Mouse (Mus musculus): ENCODE data around the gene Tob1. TPM values are rescaled to one million over a fixed set of nuclear protein-coding genes. Genes with fewer than 3 reads are reported as not detected.

The Tob1 gene
- polyA plus RNA-seq, 1 experiment from 2014 or later, result 33.1 TPM

DNA sequence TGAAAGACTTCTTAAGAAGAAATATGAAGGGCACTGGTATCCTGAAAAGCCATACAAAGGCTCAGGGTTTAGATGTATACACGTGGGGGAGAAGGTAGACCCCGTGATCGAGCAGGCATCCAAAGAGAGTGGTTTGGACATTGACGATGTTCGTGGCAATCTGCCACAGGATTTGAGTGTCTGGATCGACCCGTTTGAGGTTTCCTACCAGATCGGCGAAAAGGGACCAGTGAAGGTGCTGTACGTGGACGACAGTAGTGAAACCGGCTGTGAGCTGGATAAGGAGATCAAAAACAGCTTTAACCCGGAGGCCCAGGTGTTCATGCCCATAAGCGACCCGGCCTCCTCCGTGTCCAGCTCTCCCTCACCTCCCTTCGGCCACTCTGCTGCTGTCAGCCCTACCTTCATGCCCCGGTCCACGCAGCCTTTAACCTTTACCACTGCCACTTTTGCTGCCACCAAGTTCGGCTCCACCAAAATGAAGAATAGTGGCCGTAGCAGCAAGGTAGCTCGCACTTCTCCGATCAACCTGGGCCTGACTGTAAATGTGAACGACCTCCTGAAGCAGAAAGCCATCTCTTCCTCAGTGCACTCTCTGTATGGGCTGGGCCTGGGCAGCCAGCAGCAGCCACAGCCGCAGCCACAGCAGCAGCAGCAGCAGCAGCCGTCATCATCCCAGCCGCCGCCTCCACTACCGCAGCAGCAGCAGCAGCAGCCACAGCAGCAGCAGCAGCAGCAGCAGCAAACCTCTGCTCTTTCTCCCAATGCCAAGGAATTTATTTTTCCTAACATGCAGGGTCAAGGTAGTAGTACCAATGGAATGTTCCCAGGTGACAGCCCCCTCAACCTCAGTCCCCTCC, 2.7 kb downstream of the Tob1 start:
- Histone ChIP-seq H3K36me3 (ENCODE audit: control insufficient read depth, insufficient read depth, low read length) (peaks cover 6% of the 10 kb centered on the region; the same call in 1 of the 2 replicates), H3K4me2 (no peak overlapping the region), H3K4me1 (ENCODE audit: control insufficient read depth, insufficient read depth, low read length) (peaks cover 17% of the 10 kb centered on the region), H3K9me3 (ENCODE audit: control insufficient read depth, low read length) (no peaks in the 10 kb centered on the region), H3K27me3 (ENCODE audit: control insufficient read depth, insufficient read depth, low read length) (no peaks in the 10 kb centered on the region), H3K9ac (ENCODE audit: low read length) (no peak overlapping the region), H3K4me3 (ENCODE audit: low read depth, low read length) (no peak overlapping the region), H3K27ac (ENCODE audit: low read depth, low read length) (no peak overlapping the region)
- no peak for DNase-seq (ENCODE audit: low spot score, missing footprints)
- no peak for ATAC-seq (ENCODE audit: low FRiP score)
- 92% methylated on average over 29 of the region's 29 CpGs for WGBS

DNA sequence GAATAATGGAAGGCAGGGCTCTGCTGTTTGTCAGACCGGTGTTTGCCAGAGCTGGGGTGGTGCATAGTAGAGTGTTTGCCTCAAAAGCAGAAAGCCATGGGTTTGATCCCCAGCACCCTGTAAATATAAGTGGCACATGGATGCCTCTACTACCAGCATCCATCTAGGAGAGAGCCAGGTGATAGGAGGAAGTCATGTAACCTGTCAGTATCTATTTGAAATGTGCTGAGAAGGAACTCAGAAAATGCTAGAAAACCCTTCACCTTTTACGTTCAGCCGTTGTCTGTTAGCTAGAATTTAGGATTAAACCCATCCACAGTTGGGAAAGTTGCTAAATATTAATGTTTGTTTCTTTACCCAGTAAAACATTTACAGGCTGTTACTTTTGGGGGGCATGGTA, 4.3 kb downstream of the Tob1 start:
- Histone ChIP-seq H3K4me2 (no peak overlapping the region), H3K36me3 (ENCODE audit: control insufficient read depth, insufficient read depth, low read length) (peaks cover 6% of the 10 kb centered on the region; the same call in 1 of the 2 replicates)

DNA sequence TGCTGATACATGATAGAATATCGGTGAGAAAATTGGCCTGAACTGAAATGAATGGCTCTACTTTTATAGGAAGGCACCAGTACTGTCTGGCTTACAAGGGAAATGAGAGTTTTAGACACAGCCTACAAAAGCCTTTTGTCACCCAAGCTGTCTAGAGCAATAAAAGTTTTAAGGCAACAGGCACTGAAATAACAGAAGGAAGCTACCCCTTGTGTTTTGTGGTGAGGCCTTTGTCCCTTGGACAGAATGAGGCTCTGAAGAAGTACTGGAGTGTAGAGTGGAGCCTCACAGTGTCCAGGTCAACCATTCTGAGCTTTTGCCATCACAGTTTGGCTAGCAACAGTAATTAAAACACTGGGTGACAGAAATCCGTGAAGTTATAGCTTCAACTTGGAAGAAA, 5.0 kb downstream of the Tob1 start:
- ATAC-seq (ENCODE audit: low FRiP score), result no peak

More for the DNA sequence above, 4.3 kb downstream of the Tob1 start:
- Histone ChIP-seq H3K9me3 (ENCODE audit: control insufficient read depth, low read length) (no peaks in the 10 kb centered on the region), H3K27me3 (ENCODE audit: control insufficient read depth, insufficient read depth, low read length) (no peaks in the 10 kb centered on the region), H3K27ac (ENCODE audit: low read depth, low read length) (no peak overlapping the region), H3K9ac (ENCODE audit: low read length) (no peak overlapping the region), H3K4me3 (ENCODE audit: low read depth, low read length) (no peak overlapping the region), H3K4me1 (ENCODE audit: control insufficient read depth, insufficient read depth, low read length) (peaks cover 13% of the 10 kb centered on the region)
- no peak for ATAC-seq (ENCODE audit: low FRiP score)
- DNase-seq (ENCODE audit: low spot score, missing footprints), result no peak
- WGBS, result 85% methylated on average over 3 of the region's 3 CpGs

DNA sequence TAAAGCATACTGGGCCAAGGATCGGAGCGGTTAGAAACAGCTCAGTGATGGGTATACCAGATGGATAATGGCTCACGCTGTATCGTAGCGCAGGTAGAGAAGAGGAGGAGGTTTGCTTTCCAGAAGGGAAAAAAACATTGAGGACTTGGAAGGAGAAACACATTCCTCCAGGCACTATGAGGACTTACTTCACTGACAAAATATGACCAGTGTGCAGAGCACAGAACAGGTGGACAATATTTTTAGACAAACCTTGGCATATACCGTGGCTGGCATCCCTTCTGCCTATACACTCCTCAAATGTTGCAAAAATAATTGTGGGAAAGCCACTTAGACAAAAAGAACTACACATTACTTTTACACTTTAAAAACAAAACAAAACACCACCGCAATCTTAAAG, 10.0 kb downstream of the Tob1 start:
- peaks cover 2% of the 10 kb centered on the region; the same call in 1 of the 2 replicates for H3K4me1 ChIP-seq (ENCODE audit: control insufficient read depth, insufficient read depth, low read length)
- no peaks in the 10 kb centered on the region for H3K27me3 ChIP-seq (ENCODE audit: control insufficient read depth, insufficient read depth, low read length)
- no peak overlapping the region for H3K27ac ChIP-seq (ENCODE audit: low read depth, low read length)
- no peak overlapping the region for H3K4me2 ChIP-seq
- DNase-seq (ENCODE audit: low spot score, missing footprints), result no peak
- H3K9me3 ChIP-seq (ENCODE audit: control insufficient read depth, low read length), result no peaks in the 10 kb centered on the region
- no peaks in the 10 kb centered on the region for H3K36me3 ChIP-seq (ENCODE audit: control insufficient read depth, insufficient read depth, low read length)
- no peak overlapping the region for H3K4me3 ChIP-seq (ENCODE audit: low read depth, low read length)
- 92% methylated on average over 7 of the region's 7 CpGs for WGBS
- H3K9ac ChIP-seq (ENCODE audit: low read length), result no peak overlapping the region
- ATAC-seq (ENCODE audit: low FRiP score), result no peak

More for the DNA sequence above, 5.0 kb downstream of the Tob1 start:
- H3K9ac ChIP-seq (ENCODE audit: low read length), result no peak overlapping the region
- H3K4me1 ChIP-seq (ENCODE audit: control insufficient read depth, insufficient read depth, low read length), result peaks cover 13% of the 10 kb centered on the region
- peaks cover 6% of the 10 kb centered on the region; the same call in 1 of the 2 replicates for H3K36me3 ChIP-seq (ENCODE audit: control insufficient read depth, insufficient read depth, low read length)
- H3K9me3 ChIP-seq (ENCODE audit: control insufficient read depth, low read length), result no peaks in the 10 kb centered on the region
- H3K27me3 ChIP-seq (ENCODE audit: control insufficient read depth, insufficient read depth, low read length), result no peaks in the 10 kb centered on the region
- 37% methylated on average over 2 of the region's 2 CpGs for WGBS
- H3K4me2 ChIP-seq, result no peak overlapping the region
- no peak for DNase-seq (ENCODE audit: low spot score, missing footprints)
- peak overlapping the region; percentile 26; the same call in 1 of the 2 replicates for H3K27ac ChIP-seq (ENCODE audit: low read depth, low read length)
- H3K4me3 ChIP-seq (ENCODE audit: low read depth, low read length), result no peak overlapping the region

DNA sequence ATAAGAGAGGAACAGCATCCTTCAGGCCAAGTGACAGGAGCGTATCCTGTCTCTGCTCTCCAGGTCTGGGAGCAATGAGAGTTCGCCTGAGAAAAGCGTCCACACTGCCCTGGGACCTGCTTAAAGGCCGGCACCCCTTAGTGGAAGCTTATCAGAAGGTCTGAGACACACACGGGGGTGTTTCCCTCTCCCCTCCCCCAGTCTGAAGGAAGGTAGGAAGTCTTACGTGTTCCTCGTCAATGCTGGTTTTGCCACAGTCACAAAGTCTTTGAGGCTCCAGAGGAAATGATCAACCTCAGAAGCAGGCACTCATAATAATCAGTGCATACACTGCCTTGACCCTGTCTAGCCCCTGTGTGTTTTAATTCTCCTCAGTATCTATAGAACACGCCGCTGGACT, 12.3 kb downstream of the Tob1 start:
- peaks cover 5% of the 10 kb centered on the region for H3K4me1 ChIP-seq (ENCODE audit: control insufficient read depth, insufficient read depth, low read length)
- H3K4me2 ChIP-seq, result no peak overlapping the region
- no peaks in the 10 kb centered on the region for H3K27me3 ChIP-seq (ENCODE audit: control insufficient read depth, insufficient read depth, low read length)
- WGBS, result 86% methylated on average over 9 of the region's 9 CpGs
- H3K9me3 ChIP-seq (ENCODE audit: control insufficient read depth, low read length), result no peaks in the 10 kb centered on the region
- ATAC-seq (ENCODE audit: low FRiP score), result no peak
- H3K36me3 ChIP-seq (ENCODE audit: control insufficient read depth, insufficient read depth, low read length), result no peaks in the 10 kb centered on the region
- no peak overlapping the region for H3K9ac ChIP-seq (ENCODE audit: low read length)
- H3K4me3 ChIP-seq (ENCODE audit: low read depth, low read length), result no peak overlapping the region
- H3K27ac ChIP-seq (ENCODE audit: low read depth, low read length), result no peak overlapping the region
- DNase-seq (ENCODE audit: low spot score, missing footprints), result no peak

DNA sequence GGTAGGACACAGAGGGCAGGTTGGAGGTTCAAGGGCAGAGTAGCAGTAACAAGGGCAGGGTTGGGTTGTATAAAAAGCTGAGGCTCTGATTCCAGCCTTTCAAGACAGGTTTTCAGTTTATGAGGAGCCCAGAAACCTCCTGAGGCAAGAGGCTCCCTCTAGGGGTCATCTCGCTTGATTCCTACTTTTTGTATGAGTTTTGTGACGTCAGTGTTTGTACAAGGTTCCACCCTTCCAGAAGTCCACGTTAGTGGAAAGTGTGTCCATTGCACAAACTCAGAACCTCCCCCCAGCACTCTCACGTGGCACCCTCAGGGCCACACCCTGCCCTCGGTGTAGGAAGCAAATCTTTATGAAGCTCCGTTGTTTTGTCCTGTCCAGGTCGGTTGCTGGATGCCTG, 14.7 kb downstream of the Tob1 start:
- WGBS, result 47% methylated on average over 7 of the region's 7 CpGs
- no peak overlapping the region for H3K27ac ChIP-seq (ENCODE audit: low read depth, low read length)
- ATAC-seq (ENCODE audit: low FRiP score), result no peak; the same call in 1 of the 2 replicates
- no peak for DNase-seq (ENCODE audit: low spot score, missing footprints)
- H3K36me3 ChIP-seq (ENCODE audit: control insufficient read depth, insufficient read depth, low read length), result no peaks in the 10 kb centered on the region
- peaks cover 5% of the 10 kb centered on the region for H3K4me1 ChIP-seq (ENCODE audit: control insufficient read depth, insufficient read depth, low read length)
- no peaks in the 10 kb centered on the region for H3K27me3 ChIP-seq (ENCODE audit: control insufficient read depth, insufficient read depth, low read length)
- no peak overlapping the region for H3K4me3 ChIP-seq (ENCODE audit: low read depth, low read length)
- H3K4me2 ChIP-seq, result no peak overlapping the region
- no peaks in the 10 kb centered on the region for H3K9me3 ChIP-seq (ENCODE audit: control insufficient read depth, low read length)
- no peak overlapping the region for H3K9ac ChIP-seq (ENCODE audit: low read length)

DNA sequence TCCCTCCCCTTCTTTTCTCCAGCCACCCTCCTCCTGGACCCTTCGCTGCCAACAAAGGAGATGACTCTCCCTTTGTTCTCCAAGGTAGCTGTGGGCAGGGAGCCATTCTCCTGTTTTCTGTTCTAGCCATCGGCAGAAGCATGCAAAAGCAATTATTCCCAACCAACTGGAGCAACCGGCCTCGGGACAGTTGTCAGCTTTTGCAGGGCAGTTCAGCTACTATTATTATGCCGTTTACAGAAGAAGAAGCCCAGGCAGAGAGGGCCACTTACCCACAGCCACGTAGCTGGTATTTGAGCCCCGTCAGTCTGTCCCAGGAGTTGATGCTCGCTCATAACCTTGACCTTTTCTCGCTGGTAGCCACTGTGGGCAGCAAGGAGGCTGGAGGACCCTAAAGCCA, 17.2 kb downstream of the Tob1 start:
- H3K36me3 ChIP-seq (ENCODE audit: control insufficient read depth, insufficient read depth, low read length), result no peaks in the 10 kb centered on the region
- H3K27ac ChIP-seq (ENCODE audit: low read depth, low read length), result no peak overlapping the region
- peak overlapping the region; percentile 30 for H3K9ac ChIP-seq (ENCODE audit: low read length)
- no peak overlapping the region for H3K4me2 ChIP-seq
- 41% methylated on average over 9 of the region's 9 CpGs for WGBS
- DNase-seq (ENCODE audit: low spot score, missing footprints) (no peak), ATAC-seq (ENCODE audit: low FRiP score) (no peak)
- H3K9me3 ChIP-seq (ENCODE audit: control insufficient read depth, low read length), result no peaks in the 10 kb centered on the region
- H3K27me3 ChIP-seq (ENCODE audit: control insufficient read depth, insufficient read depth, low read length), result no peaks in the 10 kb centered on the region
- H3K4me1 ChIP-seq (ENCODE audit: control insufficient read depth, insufficient read depth, low read length), result peaks cover 6% of the 10 kb centered on the region
- H3K4me3 ChIP-seq (ENCODE audit: low read depth, low read length), result no peak overlapping the region

DNA sequence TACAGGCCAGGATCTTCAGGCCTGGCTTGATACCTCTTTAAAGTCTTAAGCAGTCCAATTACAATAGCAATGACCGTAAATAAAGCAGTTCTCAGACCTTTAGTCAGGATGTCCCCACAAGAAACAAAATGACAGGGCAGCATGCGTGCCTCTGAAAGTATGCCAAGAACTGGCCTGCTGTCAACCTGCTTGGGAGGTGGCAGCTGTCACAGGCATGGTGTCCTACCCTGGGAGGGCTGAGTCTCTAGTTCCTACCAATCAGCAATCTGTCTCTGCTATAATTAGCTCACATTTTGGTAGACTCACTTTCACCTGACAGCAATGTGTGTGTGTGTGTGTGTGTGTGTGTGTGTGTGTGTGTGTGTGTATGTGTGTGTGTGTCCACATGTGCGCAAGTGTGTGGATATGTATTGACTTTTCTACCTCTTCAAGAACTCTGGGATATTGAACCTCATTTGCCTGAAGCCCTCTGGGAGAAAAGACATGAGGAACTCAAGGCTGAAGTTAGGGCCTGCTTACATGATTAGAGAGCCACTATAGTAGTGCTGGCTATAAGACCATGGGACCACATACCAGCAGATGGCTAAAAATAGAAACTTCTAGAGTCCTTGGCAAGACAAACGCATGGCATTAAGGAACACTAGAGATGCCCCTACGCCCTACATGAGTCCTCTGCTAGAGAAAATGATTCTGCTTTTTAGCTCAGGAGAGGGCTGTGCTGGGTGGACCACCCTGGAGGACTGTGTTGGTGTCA, 18.1 kb downstream of the Tob1 start:
- H3K4me3 ChIP-seq (ENCODE audit: low read depth, low read length), result no peak overlapping the region
- ATAC-seq (ENCODE audit: low FRiP score) (no peak), DNase-seq (ENCODE audit: low spot score, missing footprints) (no peak)
- no peaks in the 10 kb centered on the region for H3K36me3 ChIP-seq (ENCODE audit: control insufficient read depth, insufficient read depth, low read length)
- no peak overlapping the region for H3K4me2 ChIP-seq
- no peaks in the 10 kb centered on the region for H3K27me3 ChIP-seq (ENCODE audit: control insufficient read depth, insufficient read depth, low read length)
- WGBS, result 92% methylated on average over 5 of the region's 5 CpGs
- H3K27ac ChIP-seq (ENCODE audit: low read depth, low read length), result no peak overlapping the region
- no peak overlapping the region for H3K9ac ChIP-seq (ENCODE audit: low read length)
- no peaks in the 10 kb centered on the region for H3K9me3 ChIP-seq (ENCODE audit: control insufficient read depth, low read length)
- peaks cover 10% of the 10 kb centered on the region for H3K4me1 ChIP-seq (ENCODE audit: control insufficient read depth, insufficient read depth, low read length)

DNA sequence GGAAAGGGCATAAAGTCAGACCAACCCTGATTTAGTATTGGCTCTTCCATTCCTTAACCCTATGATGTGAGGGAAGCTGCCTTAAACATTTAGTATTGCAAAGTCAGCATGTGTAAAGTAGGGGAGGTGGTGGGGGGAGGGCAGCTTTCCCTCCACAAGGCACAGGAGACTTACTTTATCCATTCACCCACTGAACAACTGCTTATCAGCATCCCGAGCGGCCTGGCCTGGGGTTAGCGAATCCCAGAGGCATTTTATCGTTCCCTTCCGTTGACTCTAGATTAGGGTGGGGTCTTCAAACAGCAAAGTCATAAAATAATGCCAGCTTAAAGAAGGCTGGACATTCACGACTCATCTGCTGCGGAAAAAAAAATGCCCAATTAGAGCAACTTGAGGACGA, 19.0 kb downstream of the Tob1 start:
- H3K4me3 ChIP-seq (ENCODE audit: low read depth, low read length), result no peak overlapping the region
- no peak overlapping the region for H3K4me2 ChIP-seq
- no peak overlapping the region for H3K27ac ChIP-seq (ENCODE audit: low read depth, low read length)
- WGBS, result 88% methylated on average over 8 of the region's 8 CpGs
- H3K4me1 ChIP-seq (ENCODE audit: control insufficient read depth, insufficient read depth, low read length), result peaks cover 10% of the 10 kb centered on the region
- H3K36me3 ChIP-seq (ENCODE audit: control insufficient read depth, insufficient read depth, low read length), result no peaks in the 10 kb centered on the region
- no peak for DNase-seq (ENCODE audit: low spot score, missing footprints)
- no peaks in the 10 kb centered on the region for H3K27me3 ChIP-seq (ENCODE audit: control insufficient read depth, insufficient read depth, low read length)
- ATAC-seq (ENCODE audit: low FRiP score), result no peak
- no peaks in the 10 kb centered on the region for H3K9me3 ChIP-seq (ENCODE audit: control insufficient read depth, low read length)
- no peak overlapping the region for H3K9ac ChIP-seq (ENCODE audit: low read length)

Measured in midbrain, embryonic 11.5 days (tissue).